Mouse (Mus musculus): Measurements from ENCODE around the gene Cadps. TPM values are rescaled to one million over a fixed set of nuclear protein-coding genes. Genes with fewer than 3 reads are reported as not detected.
A peak's percentile ranks its signal among the peaks of the same experiment; 100 is the strongest.

The Cadps gene
- polyA plus RNA-seq, 1 experiment from 2014 or later, result 4.7 TPM

- peak; percentile 19 for DNase-seq (ENCODE audit: low spot score)
Measured at GRCm38 (mm10) chr14:12529961-12530542, 292.8 kb downstream of the Cadps start.

GRCm38 (mm10) chr14:12527296-12527695, 295.6 kb downstream of the Cadps start:
- DNase-seq (ENCODE audit: low spot score), result no peak

- DNase-seq (ENCODE audit: low spot score), result no peak
Measured at GRCm38 (mm10) chr14:12507018-12507417, 315.9 kb downstream of the Cadps start.

GRCm38 (mm10) chr14:12504191-12504947, 318.5 kb downstream of the Cadps start:
- no peak for DNase-seq (ENCODE audit: low spot score)

DNA sequence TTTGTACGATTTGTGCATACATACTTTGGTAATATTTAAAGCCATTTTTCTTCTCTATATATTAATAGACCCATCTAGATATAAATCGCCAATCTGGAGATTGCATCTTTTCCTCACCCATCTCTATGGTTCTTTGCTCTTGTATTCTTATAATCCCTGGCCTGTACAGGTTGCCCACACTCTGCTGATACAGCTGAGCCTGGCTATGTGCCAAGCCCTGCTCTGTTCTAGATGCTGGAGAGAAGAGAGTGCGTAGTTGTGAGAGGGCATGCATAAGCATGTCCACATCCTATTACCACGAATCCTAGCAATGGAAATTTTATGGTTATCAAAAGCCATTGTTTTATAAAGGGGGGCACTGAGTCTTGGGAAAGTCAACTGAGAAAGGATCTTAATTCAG, 360.7 kb downstream of the Cadps start:
- DNase-seq (ENCODE audit: low spot score), result no peak

GRCm38 (mm10) chr14:12459700-12460099, 363.2 kb downstream of the Cadps start:
- no peak for DNase-seq (ENCODE audit: low spot score)

GRCm38 (mm10) chr14:12455064-12455591, 367.8 kb downstream of the Cadps start:
- no peak for DNase-seq (ENCODE audit: low spot score)

- DNase-seq (ENCODE audit: low spot score), result no peak
Measured at GRCm38 (mm10) chr14:12450807-12451206, 372.1 kb downstream of the Cadps start.

- DNase-seq (ENCODE audit: low spot score), result no peak
Measured at GRCm38 (mm10) chr14:12448883-12449282, 374.0 kb downstream of the Cadps start.

DNA sequence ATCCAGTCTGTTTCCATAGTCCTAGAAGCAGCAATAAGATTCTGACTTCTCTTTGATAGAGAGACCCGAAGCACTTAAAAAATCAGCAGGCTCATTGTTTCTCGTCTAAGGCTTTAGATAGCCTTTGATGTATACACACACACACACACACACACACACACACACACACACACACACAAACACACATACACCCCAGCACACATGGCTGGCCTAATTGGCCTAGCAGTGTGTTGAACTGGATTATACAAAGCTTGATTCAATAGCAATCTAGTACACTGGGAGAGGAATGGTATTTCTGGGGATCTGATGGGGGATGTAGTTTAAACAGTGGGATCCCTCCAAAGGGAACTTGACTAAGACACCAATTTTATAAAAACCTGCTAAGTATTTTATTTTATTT, 381.9 kb downstream of the Cadps start:
- DNase-seq (ENCODE audit: low spot score), result no peak

- DNase-seq (ENCODE audit: low spot score), result no peak
Measured at GRCm38 (mm10) chr14:12437976-12438375, 384.9 kb downstream of the Cadps start.

DNA sequence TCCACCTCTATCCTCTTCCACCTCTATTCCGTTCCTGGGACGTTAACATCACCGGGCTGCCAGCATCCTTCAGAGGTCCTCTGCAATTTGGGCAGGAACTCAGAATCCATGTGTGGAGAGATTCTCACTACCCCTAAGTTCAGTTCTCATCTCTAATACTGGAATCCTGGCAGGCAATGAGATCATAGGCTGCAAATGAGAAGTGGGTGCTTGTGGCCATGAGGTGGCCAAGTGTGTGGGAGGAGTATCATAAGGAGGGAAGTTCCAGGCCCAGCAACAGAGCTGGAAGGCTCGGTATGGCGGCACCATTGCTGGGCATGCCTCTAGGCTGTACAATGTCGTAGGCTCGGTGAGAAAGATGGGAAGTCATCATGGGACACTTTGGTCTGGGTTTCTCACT, 385.5 kb downstream of the Cadps start:
- no peak for DNase-seq (ENCODE audit: low spot score)

DNA sequence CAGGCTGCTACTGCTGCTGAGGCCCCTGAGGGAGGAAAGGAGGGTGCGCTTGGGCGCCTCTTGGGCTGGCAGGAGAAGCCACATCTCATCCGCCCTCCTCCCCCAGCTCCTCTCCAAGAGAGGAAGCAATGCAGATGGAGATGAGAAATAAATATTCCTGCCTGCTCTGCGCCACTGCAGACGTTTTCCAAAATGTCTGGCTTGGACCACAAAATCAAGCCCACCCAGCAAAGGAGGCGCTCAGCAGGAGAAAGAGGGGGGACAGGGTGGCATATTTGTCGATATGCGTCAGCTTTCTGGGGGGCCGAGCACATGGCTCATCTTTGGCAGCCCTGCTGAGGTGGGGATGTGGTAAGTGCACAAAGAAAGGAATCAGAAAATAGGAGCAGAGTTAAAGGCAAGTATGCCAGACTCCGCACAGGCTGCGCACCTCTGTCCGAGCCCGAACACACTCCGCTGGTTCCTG, 385.9 kb downstream of the Cadps start:
- no peak for DNase-seq (ENCODE audit: low spot score)

- DNase-seq (ENCODE audit: low spot score), result no peak
Measured at GRCm38 (mm10) chr14:12428021-12428654, 394.7 kb downstream of the Cadps start.

DNA sequence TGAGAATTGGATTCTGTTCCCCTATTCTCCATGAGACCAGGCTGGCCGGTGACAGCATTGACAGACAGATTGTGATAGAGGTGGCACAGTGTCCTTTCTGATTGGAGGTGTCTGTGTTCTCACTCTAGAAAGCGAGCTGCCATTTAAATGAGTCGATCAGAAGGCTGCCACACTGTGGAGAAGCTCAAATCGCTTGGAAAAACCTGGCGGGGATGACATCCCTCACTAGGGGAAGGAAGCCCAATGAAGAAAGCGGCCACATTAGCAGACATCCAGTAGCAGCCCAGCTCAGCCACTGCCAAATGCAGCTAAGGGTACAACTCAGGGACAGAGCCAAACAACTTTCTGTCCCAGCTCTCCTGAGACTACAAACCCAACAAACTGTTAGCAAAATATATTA, 397.6 kb downstream of the Cadps start:
- no peak for DNase-seq (ENCODE audit: low spot score)

GRCm38 (mm10) chr14:12410276-12410675, 412.6 kb downstream of the Cadps start:
- no peak for DNase-seq (ENCODE audit: low spot score)

GRCm38 (mm10) chr14:12409811-12410210, 413.1 kb downstream of the Cadps start:
- no peak for DNase-seq (ENCODE audit: low spot score)

GRCm38 (mm10) chr14:12406588-12406987, 416.3 kb downstream of the Cadps start:
- no peak for DNase-seq (ENCODE audit: low spot score)

GRCm38 (mm10) chr14:12405201-12405600, 417.7 kb downstream of the Cadps start:
- DNase-seq (ENCODE audit: low spot score), result no peak

DNA sequence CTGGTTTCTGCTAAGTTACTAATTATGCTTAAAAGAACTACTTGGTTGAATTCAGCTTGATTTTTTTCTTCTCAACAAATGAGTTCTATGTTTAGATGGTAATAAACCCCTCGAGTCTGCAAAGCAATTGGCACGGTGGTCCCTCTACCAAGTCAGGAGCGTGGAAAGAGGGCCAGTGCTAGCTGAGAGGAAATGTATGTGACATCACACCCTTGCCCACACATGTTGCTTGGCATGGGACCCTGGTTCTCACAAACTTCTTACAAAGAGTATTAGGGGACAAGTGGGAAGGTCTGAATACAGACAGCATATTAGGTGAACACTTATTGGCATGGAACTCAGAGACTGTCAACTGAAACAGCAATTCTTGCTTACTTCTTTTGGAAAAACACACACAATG, 418.2 kb downstream of the Cadps start:
- DNase-seq (ENCODE audit: low spot score), result no peak

DNA sequence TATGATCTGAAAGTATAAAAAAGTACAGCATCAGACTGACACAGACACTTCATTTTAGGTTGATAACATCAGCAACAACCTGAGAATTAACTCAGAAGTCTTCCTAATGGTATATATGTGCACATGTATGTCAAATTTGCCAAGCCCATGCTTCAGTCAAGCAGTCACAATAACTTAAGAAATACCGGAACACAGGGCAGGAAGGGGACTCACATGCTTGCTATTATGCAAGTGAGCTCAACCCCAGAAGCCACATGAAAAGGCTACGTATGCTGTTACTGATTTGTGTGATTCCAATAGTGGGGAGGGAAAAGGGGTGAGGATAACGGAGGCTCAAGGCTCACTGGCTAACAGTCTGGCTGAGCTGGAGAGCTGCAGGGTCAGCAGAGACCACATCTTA, 418.8 kb downstream of the Cadps start:
- DNase-seq (ENCODE audit: low spot score), result no peak

- no peak for DNase-seq (ENCODE audit: low spot score)
Measured at GRCm38 (mm10) chr14:12400116-12400515, 422.8 kb downstream of the Cadps start.

Data from thymus, postnatal 0 days (tissue).